Mouse (Mus musculus) hindbrain, embryonic 16.5 days (tissue): ENCODE results near the gene Pvr. TPM values are rescaled to one million over a fixed set of nuclear protein-coding genes. Genes with fewer than 3 reads are reported as not detected.

ENCODE experiments used
- ATAC-seq: fragments of 200-750 bp; cut with Nextera tagmentation; 2 replicates; pipeline ENCODE4 v1.8.0; 2017; ENCODE audit warnings: moderate TSS enrichment, moderate library complexity
- H3K27ac ChIP-seq: fragments of 300-500 bp; sonication (generic); 2 replicates; pipeline ENCODE4 v1.5.1; 2014; ENCODE audit warnings: low read depth, mild to moderate bottlenecking, control low read depth, low read length, moderate library complexity
- H3K27me3 ChIP-seq: fragments of 300-500 bp; sonication (generic); replicated peaks from 2 replicates; pipeline ENCODE4 v1.6.1; 2014; ENCODE audit warnings: low read length; ENCODE audit not compliant: control insufficient read depth, insufficient read depth
- H3K36me3 ChIP-seq: fragments of 300-500 bp; sonication (generic); 2 replicates; pipeline ENCODE4 v1.6.1; 2014; ENCODE audit warnings: mild to moderate bottlenecking, low read length, moderate library complexity, mixed read lengths; ENCODE audit not compliant: control insufficient read depth, insufficient read depth
- H3K4me1 ChIP-seq: fragments of 300-500 bp; sonication (generic); 2 replicates; pipeline ENCODE4 v1.6.1; 2014; ENCODE audit warnings: low read depth, low read length; ENCODE audit not compliant: control insufficient read depth, insufficient read depth
- H3K4me2 ChIP-seq: fragments of 300-500 bp; sonication (generic); 2 replicates; pipeline ENCODE4 v1.6.1; 2014; ENCODE audit warnings: mild to moderate bottlenecking, low read length, control low read depth, moderate library complexity
- H3K4me3 ChIP-seq: fragments of 300-500 bp; sonication (generic); 2 replicates; pipeline ENCODE4 v1.5.1; 2014; ENCODE audit warnings: mild to moderate bottlenecking, low read length, control low read depth, moderate library complexity
- H3K9ac ChIP-seq: fragments of 300-500 bp; sonication (generic); 2 replicates; pipeline ENCODE4 v1.6.1; 2014; ENCODE audit warnings: low read depth, mild to moderate bottlenecking, control low read depth, low read length, moderate library complexity
- H3K9me3 ChIP-seq: fragments of 300-500 bp; sonication (generic); 2 replicates; pipeline ENCODE4 v1.6.1; 2014; ENCODE audit warnings: mild to moderate bottlenecking, low read length, moderate library complexity; ENCODE audit not compliant: control insufficient read depth
- WGBS: fragments of 180-500 bp; shearing (Covaris S2); extraction: QIAGEN DNeasy Blood & Tissue Kit; methylation state at CpG from one replicate; pipeline ENCODE4 v1.1.7; 2014; 5-methylcytosine and 5-hydroxymethylcytosine counted together
- polyA plus RNA-seq: library from polyadenylated mRNA; unstranded; fragments of >200 nt; fragmentation: Nextera tagmentation; extraction: Ambion mirVana; gene quantifications from 2 replicates; pipeline ENCODE4 v1.2.1, GENCODE M21; 2015

Gene Pvr
- polyA plus RNA-seq, 1 experiment from 2014 or later: 9.6 TPM

DNA sequence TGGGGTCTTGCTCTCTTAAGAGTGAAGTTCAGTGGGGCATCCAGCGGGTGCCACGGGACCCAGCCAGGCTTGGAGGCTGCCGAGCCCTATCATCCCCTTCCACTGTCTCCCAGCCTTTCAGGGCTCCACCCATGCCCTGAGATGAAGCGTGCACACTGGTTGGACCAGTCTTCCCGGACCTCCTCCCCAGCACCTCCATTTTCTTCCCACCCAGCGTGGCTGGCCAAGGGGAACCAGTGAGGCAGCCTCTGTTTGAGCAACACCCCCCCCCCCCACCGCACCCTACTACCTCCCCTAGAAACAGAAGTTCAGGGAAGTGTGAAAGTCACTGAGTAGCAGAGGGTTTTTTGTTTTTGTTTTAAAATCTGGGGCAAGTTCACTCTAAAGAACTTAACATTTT lies 33.1 kb downstream of the Pvr start, which contains the start of gene Ceacam19:
Gene Ceacam19, minus strand, starts transcription at position 117 of the 400 bp plus-strand sequence.
- H3K9me3 ChIP-seq: no peaks in the 10 kb centered on the region
- WGBS: 74% methylated on average over 7 of the region's 7 CpGs
- no peak within 1 kb of the TSS for H3K9ac ChIP-seq
- H3K4me2 ChIP-seq: no peak within 1 kb of the TSS
- H3K4me1 ChIP-seq: no peaks in the 10 kb centered on the region
- no peaks in the 10 kb centered on the region for H3K36me3 ChIP-seq
- no peaks in the 10 kb centered on the region for H3K27me3 ChIP-seq
- no peak within 1 kb of the TSS for H3K4me3 ChIP-seq
- ATAC-seq: no peak
- no peak within 1 kb of the TSS for H3K27ac ChIP-seq

DNA sequence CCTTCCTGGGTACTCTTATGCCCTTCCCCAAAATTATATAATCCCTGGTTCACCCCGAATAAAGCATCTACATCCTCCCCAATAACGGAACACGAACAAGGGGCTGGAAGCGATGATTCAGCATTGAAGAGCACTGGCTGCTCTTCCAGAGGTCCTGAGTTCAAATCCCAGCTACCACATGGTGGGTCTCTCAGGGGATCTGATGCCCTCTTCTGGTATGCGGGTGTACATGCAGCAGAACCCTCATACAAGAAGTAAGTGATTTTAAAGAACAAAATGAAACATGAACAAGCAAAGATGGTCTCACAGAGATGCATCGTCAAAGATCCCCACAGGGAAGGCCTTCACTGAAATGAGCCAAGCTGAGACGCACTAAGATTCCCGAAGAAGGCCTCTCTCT lies 40.2 kb downstream of the Pvr start:
- Histone ChIP-seq H3K4me2 (no peak overlapping the region), H3K4me1 (no peaks in the 10 kb centered on the region), H3K27ac (no peak overlapping the region), H3K36me3 (no peaks in the 10 kb centered on the region), H3K4me3 (no peak overlapping the region), H3K27me3 (no peaks in the 10 kb centered on the region), H3K9ac (no peak overlapping the region), H3K9me3 (no peaks in the 10 kb centered on the region)
- WGBS: 85% methylated on average over 8 of the region's 8 CpGs
- no peak for ATAC-seq

GRCm38 (mm10) chr7:19876781-19877425 lies 44.1 kb downstream of the Pvr start:
- Histone ChIP-seq H3K4me1 (no peaks in the 10 kb centered on the region), H3K27me3 (no peaks in the 10 kb centered on the region), H3K9me3 (no peaks in the 10 kb centered on the region), H3K36me3 (no peaks in the 10 kb centered on the region), H3K4me3 (no peak overlapping the region), H3K27ac (no peak overlapping the region), H3K4me2 (no peak overlapping the region), H3K9ac (no peak overlapping the region)
- peak; percentile 21 for ATAC-seq
- 65% methylated on average over 14 of the region's 14 CpGs for WGBS

DNA sequence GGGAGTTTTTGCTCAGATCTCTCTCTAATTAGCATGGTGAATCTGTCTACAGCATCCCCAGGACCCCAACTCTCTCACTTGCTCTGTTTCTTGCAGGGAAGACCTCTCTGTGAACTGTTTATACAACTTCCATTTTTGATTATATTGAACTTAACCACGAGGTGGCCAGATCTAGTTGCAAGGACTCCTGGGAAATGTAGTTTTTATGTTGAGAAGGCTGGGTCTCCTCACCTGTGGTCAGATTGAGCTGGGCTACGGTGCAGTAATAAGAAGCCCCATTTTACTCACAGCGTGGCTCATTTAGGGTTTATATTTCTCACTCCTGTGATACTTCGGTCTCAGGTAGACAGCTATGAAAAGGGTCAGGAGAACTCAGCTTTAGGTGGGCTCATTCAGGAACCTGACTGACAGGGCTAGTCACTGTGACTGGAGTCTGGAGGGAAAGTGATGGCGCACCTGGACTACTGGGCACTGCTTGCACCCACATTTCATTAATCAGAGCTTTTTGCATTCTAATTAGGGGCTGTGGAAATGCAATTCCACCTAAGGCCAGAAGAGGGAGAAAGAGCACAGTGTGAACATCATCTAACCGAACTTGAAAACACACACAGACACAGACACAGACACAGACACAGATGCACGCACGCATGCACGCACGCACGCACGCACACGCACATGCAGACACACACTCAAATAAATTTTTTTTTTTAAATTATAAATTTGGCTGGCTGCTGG lies 44.8 kb downstream of the Pvr start:
- peak; percentile 67 for ATAC-seq
- Histone ChIP-seq H3K27ac (no peak overlapping the region), H3K4me3 (no peak overlapping the region), H3K4me2 (no peak overlapping the region), H3K9me3 (no peaks in the 10 kb centered on the region), H3K27me3 (no peaks in the 10 kb centered on the region), H3K4me1 (no peaks in the 10 kb centered on the region), H3K36me3 (no peaks in the 10 kb centered on the region), H3K9ac (no peak overlapping the region)
- WGBS: 50% methylated on average over 13 of the region's 13 CpGs

GRCm38 (mm10) chr7:19871943-19872601 lies 48.9 kb downstream of the Pvr start:
- Histone ChIP-seq H3K4me2 (no peak overlapping the region), H3K36me3 (no peaks in the 10 kb centered on the region), H3K9me3 (no peaks in the 10 kb centered on the region), H3K4me3 (no peak overlapping the region), H3K4me1 (no peaks in the 10 kb centered on the region), H3K27me3 (no peaks in the 10 kb centered on the region), H3K27ac (no peak overlapping the region), H3K9ac (no peak overlapping the region)
- ATAC-seq: no peak
- WGBS: 46% methylated on average over 5 of the region's 5 CpGs

- H3K9ac ChIP-seq: no peak overlapping the region
- 66% methylated on average over 10 of the region's 10 CpGs for WGBS
- H3K9me3 ChIP-seq: no peaks in the 10 kb centered on the region
- H3K4me3 ChIP-seq: no peak overlapping the region
- H3K4me2 ChIP-seq: no peak overlapping the region
- ATAC-seq: no peak
- H3K36me3 ChIP-seq: no peaks in the 10 kb centered on the region
- no peak overlapping the region for H3K27ac ChIP-seq
- H3K27me3 ChIP-seq: no peaks in the 10 kb centered on the region
- no peaks in the 10 kb centered on the region for H3K4me1 ChIP-seq
Observed at GRCm38 (mm10) chr7:19871137-19871621, 49.8 kb downstream of the Pvr start.

- Histone ChIP-seq H3K27me3 (no peaks in the 10 kb centered on the region), H3K36me3 (no peaks in the 10 kb centered on the region), H3K4me3 (no peak overlapping the region), H3K4me1 (no peaks in the 10 kb centered on the region), H3K4me2 (no peak overlapping the region), H3K27ac (no peak overlapping the region), H3K9me3 (no peaks in the 10 kb centered on the region), H3K9ac (no peak overlapping the region)
- 89% methylated on average over 16 of the region's 16 CpGs for WGBS
- ATAC-seq: no peak
Observed at GRCm38 (mm10) chr7:19867751-19868399, 53.1 kb downstream of the Pvr start.

GRCm38 (mm10) chr7:19866490-19866889 lies 54.5 kb downstream of the Pvr start:
- H3K4me1 ChIP-seq: no peaks in the 10 kb centered on the region
- no peaks in the 10 kb centered on the region for H3K27me3 ChIP-seq
- 94% methylated on average over 6 of the region's 6 CpGs for WGBS

More at GRCm38 (mm10) chr7:19866490-19866889, 54.5 kb downstream of the Pvr start:
- H3K4me3 ChIP-seq: no peak overlapping the region
- H3K9me3 ChIP-seq: no peaks in the 10 kb centered on the region
- H3K9ac ChIP-seq: no peak overlapping the region
- H3K36me3 ChIP-seq: no peaks in the 10 kb centered on the region
- H3K27ac ChIP-seq: no peak overlapping the region
- no peak for ATAC-seq
- H3K4me2 ChIP-seq: no peak overlapping the region
